Mouse (Mus musculus) olfactory bulb, adult 2 months (tissue): ENCODE measurements around the gene Stx8.

ENCODE experiments used
- CTCF ChIP-seq: fragments of 200-500 bp; IDR thresholded peaks from 2 replicates; pipeline ENCODE4 v1.5.1; 2012; ENCODE audit warnings: low read depth, mild to moderate bottlenecking, low read length, moderate library complexity; ENCODE audit not compliant: insufficient read depth
- POLR2A ChIP-seq: fragments of 200-500 bp; IDR thresholded peaks from 2 replicates; pipeline ENCODE4 v1.6.1; 2012; ENCODE audit warnings: mild to moderate bottlenecking, low read depth, low read length, moderate library complexity; ENCODE audit not compliant: insufficient read depth

DNA sequence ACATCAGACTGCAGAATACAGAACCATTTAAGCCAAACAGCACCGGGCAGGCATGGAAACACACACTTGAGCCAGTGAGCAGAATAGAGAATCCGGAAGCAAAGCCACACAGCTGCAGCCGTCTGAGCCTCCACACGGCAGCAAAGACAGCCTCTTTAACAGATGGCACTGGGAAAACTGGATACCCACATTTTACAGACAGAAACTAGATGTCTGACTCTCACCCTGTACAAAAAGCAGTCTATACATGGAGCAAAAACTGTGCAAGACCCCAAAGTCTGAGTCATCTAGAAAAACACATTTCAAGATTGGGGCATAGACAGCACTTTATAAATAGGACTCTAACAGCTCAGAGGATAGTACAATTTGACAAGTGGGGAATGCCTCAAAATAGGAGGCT is 25.2 kb downstream of the Stx8 start:
- TF ChIP-seq POLR2A: no peak
- TF ChIP-seq CTCF: no peak
